Mouse (Mus musculus): ENCODE results near the gene Tmem54. TPM values are rescaled to one million over a fixed set of nuclear protein-coding genes. Genes with fewer than 3 reads are reported as not detected.

Gene Tmem54
- polyA plus RNA-seq, 1 experiment from 2014 or later = 45.9 TPM

DNA sequence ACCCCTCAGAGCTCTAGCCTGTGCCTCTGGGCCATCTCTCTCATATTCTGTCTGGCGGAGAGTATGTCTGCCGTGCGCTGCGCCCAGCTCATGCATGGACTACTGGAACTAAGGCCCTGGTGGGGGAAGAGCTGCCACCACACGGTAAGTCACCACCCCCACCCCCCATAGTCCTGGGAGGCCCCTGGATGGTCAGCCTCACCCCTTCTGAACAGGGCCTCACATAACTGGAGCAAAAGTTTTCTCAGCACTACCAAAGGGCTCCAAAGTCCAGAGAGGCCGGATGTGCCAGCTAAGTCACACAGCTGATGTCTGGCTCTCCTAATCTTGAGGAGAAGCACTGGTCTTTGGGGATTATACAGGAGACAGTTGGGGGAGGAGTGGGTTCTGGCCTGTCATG is 5.5 kb downstream of the Tmem54 start:
- H3K9ac ChIP-seq (ENCODE audit: low read length) = no peak overlapping the region
- peaks cover 7% of the 10 kb centered on the region for H3K27me3 ChIP-seq (replicated peaks; ENCODE audit: control insufficient read depth, insufficient read depth, low read length)
- ATAC-seq (replicated peaks; ENCODE audit: low FRiP score, low TSS enrichment, low read depth) (no peak), DNase-seq (ENCODE audit: low spot score) (no peak)
- no peak overlapping the region for H3K27ac ChIP-seq (ENCODE audit: low read depth)
- WGBS = 86% methylated on average over 6 of the region's 6 CpGs
- no peak overlapping the region for H3K4me3 ChIP-seq (ENCODE audit: low read depth, low read length)
- H3K4me1 ChIP-seq (replicated peaks; ENCODE audit: control insufficient read depth, insufficient read depth, low read length) = peaks cover 21% of the 10 kb centered on the region
- H3K36me3 ChIP-seq (ENCODE audit: control insufficient read depth, insufficient read depth, low read length) = no peaks in the 10 kb centered on the region
- H3K9me3 ChIP-seq (ENCODE audit: control insufficient read depth, low read length) = no peaks in the 10 kb centered on the region
- H3K4me2 ChIP-seq (ENCODE audit: low read length) = no peak overlapping the region

DNA sequence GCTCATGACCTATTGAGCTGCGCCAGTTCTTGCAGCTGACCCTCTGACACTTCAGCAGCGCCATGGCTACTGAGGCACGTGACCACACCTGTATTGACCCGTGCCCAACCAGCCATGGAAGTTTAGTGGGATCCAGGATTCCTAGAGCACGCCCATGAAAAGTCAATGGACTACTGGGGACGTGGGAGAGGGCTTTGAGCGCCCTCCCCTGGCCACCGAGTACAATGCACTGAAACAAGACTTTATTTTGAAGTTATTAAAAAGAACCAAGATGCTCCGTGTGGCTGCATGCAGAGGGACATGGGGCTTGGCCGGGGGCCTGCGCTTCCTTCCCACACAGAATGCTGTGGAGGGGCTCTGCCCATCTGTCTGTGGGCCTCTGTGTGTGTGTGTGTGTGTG is 6.0 kb downstream of the Tmem54 start:
- Histone ChIP-seq H3K27ac (ENCODE audit: low read depth) (no peak overlapping the region), H3K4me1 (replicated peaks; ENCODE audit: control insufficient read depth, insufficient read depth, low read length) (peaks cover 20% of the 10 kb centered on the region), H3K4me2 (ENCODE audit: low read length) (no peak overlapping the region), H3K27me3 (replicated peaks; ENCODE audit: control insufficient read depth, insufficient read depth, low read length) (peaks cover 1% of the 10 kb centered on the region; the same call in 1 of the 2 replicates), H3K4me3 (ENCODE audit: low read depth, low read length) (no peak overlapping the region), H3K36me3 (ENCODE audit: control insufficient read depth, insufficient read depth, low read length) (no peaks in the 10 kb centered on the region), H3K9me3 (ENCODE audit: control insufficient read depth, low read length) (no peaks in the 10 kb centered on the region), H3K9ac (ENCODE audit: low read length) (no peak overlapping the region)
- DNase-seq (ENCODE audit: low spot score) (no peak), ATAC-seq (replicated peaks; ENCODE audit: low FRiP score, low TSS enrichment, low read depth) (no peak)
- 57% methylated on average over 11 of the region's 11 CpGs for WGBS

DNA sequence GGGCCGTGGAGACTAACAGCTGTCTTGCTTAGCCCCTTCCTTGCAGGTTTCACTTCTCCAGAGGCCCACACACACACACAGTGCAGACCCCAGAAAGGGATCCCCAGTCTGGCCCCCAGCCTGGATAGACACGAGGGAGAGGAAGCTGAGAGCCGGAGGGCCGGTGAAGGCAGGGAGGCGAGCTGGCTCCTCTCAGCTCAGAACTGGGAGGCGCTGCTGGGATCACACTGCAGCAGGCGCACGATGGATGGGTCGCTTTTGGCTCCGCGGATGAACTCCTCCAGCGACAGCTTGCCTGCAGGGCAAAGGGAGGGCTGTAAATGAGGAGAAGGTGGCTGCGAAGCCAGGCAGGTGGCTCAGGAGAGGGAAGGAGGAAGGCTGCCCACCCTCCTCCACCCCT is 6.9 kb downstream of the Tmem54 start:
- Histone ChIP-seq H3K4me2 (ENCODE audit: low read length) (peak overlapping the region; percentile 26), H3K4me1 (replicated peaks; ENCODE audit: control insufficient read depth, insufficient read depth, low read length) (peaks cover 16% of the 10 kb centered on the region), H3K4me3 (ENCODE audit: low read depth, low read length) (no peak overlapping the region), H3K9me3 (ENCODE audit: control insufficient read depth, low read length) (no peaks in the 10 kb centered on the region), H3K27ac (ENCODE audit: low read depth) (peak overlapping the region; percentile 51; the same call in 1 of the 2 replicates), H3K27me3 (replicated peaks; ENCODE audit: control insufficient read depth, insufficient read depth, low read length) (no peaks in the 10 kb centered on the region), H3K9ac (ENCODE audit: low read length) (no peak overlapping the region), H3K36me3 (ENCODE audit: control insufficient read depth, insufficient read depth, low read length) (no peaks in the 10 kb centered on the region)
- ATAC-seq (replicated peaks; ENCODE audit: low FRiP score, low TSS enrichment, low read depth) (no peak), DNase-seq (ENCODE audit: low spot score) (no peak)
- WGBS = 45% methylated on average over 13 of the region's 13 CpGs

DNA sequence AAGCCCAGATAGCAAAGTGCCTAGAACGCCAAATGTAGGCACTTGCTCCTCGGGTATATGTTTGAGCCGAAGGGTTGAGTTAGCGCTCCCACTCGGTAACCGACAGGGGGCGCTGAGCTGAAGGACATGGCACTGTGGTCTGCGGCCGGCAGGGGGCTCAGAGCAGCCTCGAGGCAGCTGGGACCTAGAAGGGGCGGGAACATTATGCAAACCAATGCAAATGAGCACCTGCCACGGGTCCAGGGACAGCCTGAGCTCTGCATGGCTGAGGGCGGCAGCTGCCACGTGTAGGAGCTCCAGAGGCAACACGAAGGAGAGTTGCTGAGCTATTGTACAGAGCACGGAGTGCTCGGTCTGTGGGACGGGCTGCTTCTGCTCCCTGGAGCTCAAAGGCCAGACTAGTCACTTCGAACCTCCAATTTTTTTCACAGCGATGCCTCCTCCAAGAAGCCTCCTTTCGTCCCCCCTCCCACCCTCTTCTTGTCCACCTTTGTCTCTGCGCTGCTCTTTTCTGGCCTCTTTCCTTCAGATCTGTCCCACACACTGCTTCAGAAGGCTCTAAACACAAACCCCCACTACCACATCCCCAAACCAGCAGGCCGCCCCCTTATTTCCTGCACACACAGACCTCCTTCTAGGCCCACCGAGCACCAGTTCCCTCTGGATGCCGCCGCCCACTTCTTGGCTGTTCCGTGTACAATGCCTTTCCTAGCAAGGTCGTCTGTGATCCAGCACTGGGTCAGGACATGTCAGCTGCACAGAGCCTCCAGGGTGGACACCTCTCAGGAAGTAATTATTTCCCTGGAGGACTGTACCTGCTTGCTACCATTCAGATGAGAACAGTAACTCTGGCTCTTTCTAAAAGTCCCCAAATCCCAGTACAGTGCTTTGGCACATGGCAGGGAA is 8.0 kb downstream of the Tmem54 start:
- 33% methylated on average over 28 of the region's 28 CpGs for WGBS
- Histone ChIP-seq H3K4me3 (ENCODE audit: low read depth, low read length) (no peak overlapping the region), H3K9me3 (ENCODE audit: control insufficient read depth, low read length) (no peaks in the 10 kb centered on the region), H3K27ac (ENCODE audit: low read depth) (no peak overlapping the region), H3K4me1 (replicated peaks; ENCODE audit: control insufficient read depth, insufficient read depth, low read length) (peaks cover 12% of the 10 kb centered on the region), H3K4me2 (ENCODE audit: low read length) (no peak overlapping the region), H3K9ac (ENCODE audit: low read length) (no peak overlapping the region), H3K27me3 (replicated peaks; ENCODE audit: control insufficient read depth, insufficient read depth, low read length) (0 out of 2 replicates have a peak, but pooled peaks cover under 1% of the 10 kb centered on the region), H3K36me3 (ENCODE audit: control insufficient read depth, insufficient read depth, low read length) (no peaks in the 10 kb centered on the region)
- peak; percentile 89 for DNase-seq (ENCODE audit: low spot score)
- peak; percentile 65 for ATAC-seq (replicated peaks; ENCODE audit: low FRiP score, low TSS enrichment, low read depth)

DNA sequence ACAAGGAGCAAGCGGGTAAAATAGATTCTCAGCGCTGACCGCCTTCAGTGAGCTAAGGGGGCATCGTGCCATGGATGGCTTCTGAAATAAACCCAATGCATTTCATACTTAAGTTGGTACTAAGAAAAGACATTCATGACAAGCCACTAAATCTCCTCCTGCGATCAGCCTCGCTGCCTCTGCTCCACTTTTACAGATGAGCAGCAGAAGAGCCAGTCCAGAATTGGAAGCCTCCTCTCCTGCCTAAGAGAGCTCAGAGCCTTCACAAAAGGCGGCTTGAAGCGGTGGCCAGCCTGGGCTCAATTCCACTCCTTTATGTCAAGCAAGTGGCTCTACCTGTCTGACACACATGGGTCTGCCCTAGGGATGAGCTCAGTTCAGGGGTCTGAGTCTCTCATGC is 11.4 kb downstream of the Tmem54 start:
- Histone ChIP-seq H3K36me3 (ENCODE audit: control insufficient read depth, insufficient read depth, low read length) (no peaks in the 10 kb centered on the region), H3K27me3 (replicated peaks; ENCODE audit: control insufficient read depth, insufficient read depth, low read length) (peaks cover 22% of the 10 kb centered on the region), H3K4me2 (ENCODE audit: low read length) (no peak overlapping the region), H3K9ac (ENCODE audit: low read length) (no peak overlapping the region), H3K27ac (ENCODE audit: low read depth) (no peak overlapping the region), H3K4me3 (ENCODE audit: low read depth, low read length) (no peak overlapping the region), H3K4me1 (replicated peaks; ENCODE audit: control insufficient read depth, insufficient read depth, low read length) (peaks cover 14% of the 10 kb centered on the region), H3K9me3 (ENCODE audit: control insufficient read depth, low read length) (no peaks in the 10 kb centered on the region)
- no peak for DNase-seq (ENCODE audit: low spot score)
- WGBS = 93% methylated on average over 8 of the region's 8 CpGs
- no peak for ATAC-seq (replicated peaks; ENCODE audit: low FRiP score, low TSS enrichment, low read depth)

DNA sequence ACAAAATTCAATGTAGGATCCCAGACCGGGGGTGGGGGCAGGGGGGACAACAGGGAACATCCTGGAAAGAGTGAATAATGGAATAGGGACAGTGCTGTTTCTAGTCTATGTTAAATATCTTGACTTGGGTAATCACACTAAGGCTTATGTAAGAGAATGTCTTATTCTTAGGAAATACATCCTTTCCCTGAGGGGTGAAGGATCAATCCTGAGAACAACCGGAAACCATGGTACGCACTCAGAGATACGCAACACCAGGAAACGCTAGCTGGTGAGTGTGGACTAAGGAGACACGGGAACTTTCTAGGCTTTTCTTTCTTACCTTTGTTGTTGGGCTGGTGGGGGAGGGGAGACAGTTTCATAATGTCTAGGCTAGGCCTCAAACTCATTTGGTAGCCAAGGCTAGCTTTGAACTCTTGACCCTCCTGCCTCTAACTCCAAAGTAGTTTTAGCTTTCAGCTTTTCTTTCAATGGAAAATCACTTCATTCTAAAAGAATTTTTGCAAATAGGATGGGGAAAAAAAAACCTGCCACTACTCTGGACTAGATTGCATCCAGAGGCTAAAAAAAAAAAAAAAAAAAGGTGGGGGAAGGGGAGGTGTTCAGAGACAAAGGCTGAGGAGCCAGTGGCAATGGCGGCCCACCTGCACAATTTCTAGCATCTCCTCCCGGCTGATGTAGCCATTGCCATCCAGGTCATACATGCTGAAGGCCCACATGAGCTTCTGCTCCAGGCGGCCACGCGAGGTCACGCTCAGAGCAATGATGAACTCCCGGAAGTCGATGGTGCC is 12.6 kb downstream of the Tmem54 start:
- DNase-seq (ENCODE audit: low spot score) (no peak), ATAC-seq (replicated peaks; ENCODE audit: low FRiP score, low TSS enrichment, low read depth) (no peak)
- H3K9me3 ChIP-seq (ENCODE audit: control insufficient read depth, low read length) = no peaks in the 10 kb centered on the region
- peaks cover 5% of the 10 kb centered on the region; the same call in 1 of the 2 replicates for H3K4me1 ChIP-seq (replicated peaks; ENCODE audit: control insufficient read depth, insufficient read depth, low read length)
- no peaks in the 10 kb centered on the region for H3K36me3 ChIP-seq (ENCODE audit: control insufficient read depth, insufficient read depth, low read length)
- H3K4me3 ChIP-seq (ENCODE audit: low read depth, low read length) = no peak overlapping the region
- peaks cover 27% of the 10 kb centered on the region for H3K27me3 ChIP-seq (replicated peaks; ENCODE audit: control insufficient read depth, insufficient read depth, low read length)
- no peak overlapping the region for H3K27ac ChIP-seq (ENCODE audit: low read depth)
- 87% methylated on average over 14 of the region's 14 CpGs for WGBS
- no peak overlapping the region for H3K9ac ChIP-seq (ENCODE audit: low read length)
- no peak overlapping the region for H3K4me2 ChIP-seq (ENCODE audit: low read length)

DNA sequence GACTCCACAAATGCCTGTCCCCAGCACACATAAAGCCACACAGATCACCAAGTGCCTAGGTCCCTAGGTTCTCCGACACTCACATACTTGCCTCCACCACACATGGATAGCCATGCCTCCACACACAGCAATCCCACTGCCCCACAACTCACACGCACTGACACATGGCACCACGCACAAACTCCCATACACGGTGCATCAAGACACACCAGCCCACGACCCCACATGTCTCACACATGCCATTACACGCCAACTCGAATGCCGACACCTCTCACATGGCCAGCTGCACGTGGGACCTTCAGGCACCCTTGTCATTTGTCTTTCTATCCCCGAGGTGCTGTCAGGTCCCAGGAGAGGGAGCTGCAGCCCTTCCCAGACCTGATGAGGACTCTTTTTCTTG is 14.4 kb downstream of the Tmem54 start:
- ATAC-seq (replicated peaks; ENCODE audit: low FRiP score, low TSS enrichment, low read depth) = no peak
- H3K4me1 ChIP-seq (replicated peaks; ENCODE audit: control insufficient read depth, insufficient read depth, low read length) = peaks cover 6% of the 10 kb centered on the region; the same call in 1 of the 2 replicates
- H3K4me3 ChIP-seq (ENCODE audit: low read depth, low read length) = no peak overlapping the region
- DNase-seq (ENCODE audit: low spot score) = no peak
- H3K36me3 ChIP-seq (ENCODE audit: control insufficient read depth, insufficient read depth, low read length) = no peaks in the 10 kb centered on the region
- H3K27ac ChIP-seq (ENCODE audit: low read depth) = no peak overlapping the region
- 74% methylated on average over 10 of the region's 10 CpGs for WGBS
- no peak overlapping the region for H3K9ac ChIP-seq (ENCODE audit: low read length)
- no peaks in the 10 kb centered on the region for H3K9me3 ChIP-seq (ENCODE audit: control insufficient read depth, low read length)
- H3K4me2 ChIP-seq (ENCODE audit: low read length) = no peak overlapping the region
- H3K27me3 ChIP-seq (replicated peaks; ENCODE audit: control insufficient read depth, insufficient read depth, low read length) = peaks cover 38% of the 10 kb centered on the region

DNA sequence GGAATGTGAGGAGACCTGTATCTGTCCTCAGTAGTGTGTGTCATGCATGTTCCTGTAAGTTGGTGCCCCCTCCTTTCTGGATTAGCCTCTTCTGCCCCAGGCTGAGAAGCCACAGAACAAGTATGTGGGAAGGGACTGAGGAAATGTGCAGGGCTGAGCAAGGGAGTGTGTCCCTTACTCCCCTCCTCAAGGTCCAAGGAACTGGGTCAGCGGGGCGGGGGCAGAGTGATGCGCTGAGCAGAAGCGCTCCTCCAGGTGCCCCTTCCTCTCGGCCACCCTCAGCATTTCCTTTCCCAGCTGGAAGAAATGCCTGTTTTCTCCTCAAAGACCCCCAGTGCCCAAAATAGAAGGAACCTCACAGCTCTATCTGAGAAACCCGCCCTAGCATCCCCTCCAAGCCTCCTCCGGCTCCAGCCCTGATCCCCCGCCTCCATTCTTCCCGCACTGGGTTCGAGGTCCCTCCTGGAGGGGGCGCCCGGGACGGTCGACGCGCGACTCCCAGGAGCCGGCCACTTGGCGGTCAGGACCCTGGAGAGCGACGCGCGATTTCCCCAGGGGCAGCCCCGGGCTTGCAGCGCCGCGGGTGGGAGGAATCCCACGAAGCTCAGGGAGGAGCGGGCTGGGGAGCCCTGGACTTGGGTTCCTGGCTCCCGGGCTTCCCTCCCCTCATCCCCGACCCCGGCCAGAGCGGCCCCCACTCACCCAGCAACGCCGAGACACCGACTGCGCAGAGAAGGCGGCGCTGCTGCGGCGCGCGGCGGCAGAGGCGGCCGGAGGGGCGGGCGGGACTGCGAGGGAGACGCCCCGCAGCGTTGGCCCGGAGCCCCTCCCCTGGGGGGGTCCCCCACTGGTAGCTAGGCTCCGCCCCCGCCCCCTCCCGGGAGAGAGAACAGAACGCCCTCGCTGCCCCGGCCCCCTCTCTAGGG is 15.4 kb downstream of the Tmem54 start:
- Histone ChIP-seq H3K9me3 (ENCODE audit: control insufficient read depth, low read length) (no peaks in the 10 kb centered on the region), H3K27ac (ENCODE audit: low read depth) (no peak overlapping the region), H3K4me3 (ENCODE audit: low read depth, low read length) (peak overlapping the region; percentile 23), H3K4me1 (replicated peaks; ENCODE audit: control insufficient read depth, insufficient read depth, low read length) (peaks cover 13% of the 10 kb centered on the region; the same call in 1 of the 2 replicates), H3K9ac (ENCODE audit: low read length) (no peak overlapping the region), H3K36me3 (ENCODE audit: control insufficient read depth, insufficient read depth, low read length) (no peaks in the 10 kb centered on the region), H3K27me3 (replicated peaks; ENCODE audit: control insufficient read depth, insufficient read depth, low read length) (peaks cover 41% of the 10 kb centered on the region), H3K4me2 (ENCODE audit: low read length) (peak overlapping the region; percentile 55)
- 1% methylated on average over 55 of the region's 59 CpGs for WGBS
- DNase-seq (ENCODE audit: low spot score) = peak; percentile 94
- peak; percentile 45; the same call in 1 of the 2 replicates for ATAC-seq (replicated peaks; ENCODE audit: low FRiP score, low TSS enrichment, low read depth)

Measured in intestine, embryonic 14.5 days (tissue).